Mouse (Mus musculus): ENCODE measurements at regions not wholly inside any gene's neighbourhood (a gene's known extent, or its start where the extent isn't known, plus 50 kb on each side); places are given as distances from the start of the nearest gene placed in this dataset.

GRCm38 (mm10) chr6:31323228-31324190, 75.0 kb upstream of the Mkln1 start:
- TF ChIP-seq CTCF (IDR thresholded peaks at IDR 0.05; ENCODE audit: low read depth) = no peak
- Histone ChIP-seq H3K4me3 (replicated peaks; ENCODE audit: low read depth, low read length) (no peak overlapping the region), H3K9ac (ENCODE audit: low read depth, low read length) (no peak overlapping the region), H3K4me1 (replicated peaks; ENCODE audit: insufficient read depth, low read length) (0 out of 2 replicates have a peak, but pooled peaks cover 3% of the 10 kb centered on the region), H3K4me2 (ENCODE audit: low read length) (no peak overlapping the region), H3K36me3 (ENCODE audit: insufficient read depth, low read length) (no peaks in the 10 kb centered on the region), H3K9me3 (replicated peaks; ENCODE audit: low read length) (no peaks in the 10 kb centered on the region), H3K27ac (no peak overlapping the region), H3K27me3 (ENCODE audit: insufficient read depth, low read length) (no peaks in the 10 kb centered on the region)
- DNase-seq (ENCODE audit: low spot score) (no peak), ATAC-seq (replicated peaks; ENCODE audit: low FRiP score, low read depth) (no peak)
- 75% methylated on average over 9 of the region's 9 CpGs for WGBS

DNA sequence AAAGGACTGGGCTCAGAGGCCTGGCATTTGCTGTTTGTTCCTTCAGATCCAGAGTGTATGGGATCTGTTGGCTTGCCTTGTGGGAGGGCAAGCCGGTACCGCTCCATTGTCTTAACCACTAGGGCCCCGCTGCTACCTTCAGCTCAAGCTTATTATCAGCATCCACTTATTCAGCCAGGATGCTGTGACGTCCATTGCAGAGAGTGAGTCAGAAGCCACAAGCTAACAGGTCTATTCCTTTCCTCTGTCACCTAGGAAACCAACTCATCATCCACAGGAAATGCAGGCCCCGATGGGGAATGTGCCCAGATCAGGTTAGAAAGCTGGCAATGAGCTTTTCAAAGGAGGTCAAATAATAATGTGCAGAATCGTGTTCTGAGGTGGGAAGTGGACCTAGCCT, 73.8 kb upstream of the Mkln1 start:
- 63% methylated on average over 6 of the region's 6 CpGs for WGBS
- no peak for ATAC-seq (replicated peaks; ENCODE audit: low FRiP score, low read depth)
- H3K4me2 ChIP-seq (ENCODE audit: low read length) = no peak overlapping the region

DNA sequence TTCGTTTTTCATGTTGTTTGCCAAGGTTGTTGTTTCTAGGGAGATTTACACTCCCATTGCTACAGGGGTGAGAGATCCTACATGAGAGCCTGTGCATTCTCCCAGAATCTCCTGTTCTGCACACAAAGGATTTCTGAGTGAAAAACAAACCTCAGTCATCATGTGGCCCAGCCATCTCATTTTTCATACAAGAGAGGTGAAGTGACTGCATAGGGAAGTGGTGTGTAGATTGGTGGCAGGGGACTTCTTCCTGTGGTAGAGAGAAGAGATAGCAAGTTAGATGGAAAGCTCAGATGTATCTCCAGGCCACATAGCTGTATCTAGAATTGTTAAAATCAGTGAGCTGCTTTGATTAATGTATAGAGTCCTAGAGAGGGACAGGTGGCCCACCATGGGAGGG, 72.9 kb upstream of the Mkln1 start:
- H3K4me2 ChIP-seq (ENCODE audit: low read length) = no peak overlapping the region
- DNase-seq (ENCODE audit: low spot score) (no peak), ATAC-seq (replicated peaks; ENCODE audit: low FRiP score, low read depth) (no peak)

More for the DNA sequence above, 73.8 kb upstream of the Mkln1 start:
- no peak for TF ChIP-seq CTCF (IDR thresholded peaks at IDR 0.05; ENCODE audit: low read depth)
- Histone ChIP-seq H3K27ac (no peak overlapping the region), H3K27me3 (ENCODE audit: insufficient read depth, low read length) (no peaks in the 10 kb centered on the region), H3K4me1 (replicated peaks; ENCODE audit: insufficient read depth, low read length) (no peaks in the 10 kb centered on the region), H3K4me3 (replicated peaks; ENCODE audit: low read depth, low read length) (no peak overlapping the region), H3K9me3 (replicated peaks; ENCODE audit: low read length) (no peaks in the 10 kb centered on the region), H3K36me3 (ENCODE audit: insufficient read depth, low read length) (no peaks in the 10 kb centered on the region), H3K9ac (ENCODE audit: low read depth, low read length) (no peak overlapping the region)
- no peak for DNase-seq (ENCODE audit: low spot score)

GRCm38 (mm10) chr6:31330327-31330726, 68.2 kb upstream of the Mkln1 start:
- H3K27ac ChIP-seq = no peak overlapping the region
- no peaks in the 10 kb centered on the region for H3K9me3 ChIP-seq (replicated peaks; ENCODE audit: low read length)
- ATAC-seq (replicated peaks; ENCODE audit: low FRiP score, low read depth) = no peak
- no peak for TF ChIP-seq CTCF (IDR thresholded peaks at IDR 0.05; ENCODE audit: low read depth)
- no peaks in the 10 kb centered on the region for H3K4me1 ChIP-seq (replicated peaks; ENCODE audit: insufficient read depth, low read length)
- H3K4me3 ChIP-seq (replicated peaks; ENCODE audit: low read depth, low read length) = no peak overlapping the region
- no peak for DNase-seq (ENCODE audit: low spot score)
- WGBS = 79% methylated on average over 7 of the region's 7 CpGs
- no peak overlapping the region for H3K4me2 ChIP-seq (ENCODE audit: low read length)
- no peaks in the 10 kb centered on the region for H3K36me3 ChIP-seq (ENCODE audit: insufficient read depth, low read length)
- no peak overlapping the region for H3K9ac ChIP-seq (ENCODE audit: low read depth, low read length)
- H3K27me3 ChIP-seq (ENCODE audit: insufficient read depth, low read length) = no peaks in the 10 kb centered on the region

More for the DNA sequence above, 72.9 kb upstream of the Mkln1 start:
- Histone ChIP-seq H3K9ac (ENCODE audit: low read depth, low read length) (no peak overlapping the region), H3K4me3 (replicated peaks; ENCODE audit: low read depth, low read length) (no peak overlapping the region), H3K4me1 (replicated peaks; ENCODE audit: insufficient read depth, low read length) (no peaks in the 10 kb centered on the region), H3K27me3 (ENCODE audit: insufficient read depth, low read length) (no peaks in the 10 kb centered on the region), H3K36me3 (ENCODE audit: insufficient read depth, low read length) (no peaks in the 10 kb centered on the region), H3K27ac (no peak overlapping the region), H3K9me3 (replicated peaks; ENCODE audit: low read length) (no peaks in the 10 kb centered on the region)
- TF ChIP-seq CTCF (IDR thresholded peaks at IDR 0.05; ENCODE audit: low read depth) = no peak
- WGBS = 46% methylated on average over 1 of the region's 1 CpGs

DNA sequence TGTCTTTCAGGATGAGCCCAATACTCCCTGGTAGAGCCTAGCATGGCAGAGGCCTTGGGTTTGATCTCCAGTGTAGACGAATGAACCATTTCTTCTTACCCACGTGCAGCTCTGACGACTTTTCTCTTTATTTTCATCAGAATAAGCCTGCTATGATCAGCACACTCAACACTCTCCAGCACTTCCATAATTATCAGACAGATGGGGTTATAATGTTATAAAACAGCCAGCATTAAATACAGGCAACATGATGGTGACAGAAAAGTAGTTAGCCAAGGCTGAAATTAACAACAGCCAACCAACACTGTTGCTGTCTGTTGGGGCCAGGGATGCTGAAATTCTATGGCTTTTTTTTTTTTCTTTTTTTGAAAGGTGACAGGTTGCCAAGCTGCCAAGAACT, 67.7 kb upstream of the Mkln1 start:
- H3K4me3 ChIP-seq (replicated peaks; ENCODE audit: low read depth, low read length) = no peak overlapping the region
- H3K27ac ChIP-seq = no peak overlapping the region
- no peak for TF ChIP-seq CTCF (IDR thresholded peaks at IDR 0.05; ENCODE audit: low read depth)
- no peak overlapping the region for H3K4me2 ChIP-seq (ENCODE audit: low read length)
- no peaks in the 10 kb centered on the region for H3K9me3 ChIP-seq (replicated peaks; ENCODE audit: low read length)
- whole genome bisulfite sequencing = 90% methylated on average over 3 of the region's 3 CpGs
- DNase-seq (ENCODE audit: low spot score) (no peak), ATAC-seq (replicated peaks; ENCODE audit: low FRiP score, low read depth) (no peak)
- H3K27me3 ChIP-seq (ENCODE audit: insufficient read depth, low read length) = no peaks in the 10 kb centered on the region
- no peak overlapping the region for H3K9ac ChIP-seq (ENCODE audit: low read depth, low read length)
- H3K4me1 ChIP-seq (replicated peaks; ENCODE audit: insufficient read depth, low read length) = no peaks in the 10 kb centered on the region
- no peaks in the 10 kb centered on the region for H3K36me3 ChIP-seq (ENCODE audit: insufficient read depth, low read length)

DNA sequence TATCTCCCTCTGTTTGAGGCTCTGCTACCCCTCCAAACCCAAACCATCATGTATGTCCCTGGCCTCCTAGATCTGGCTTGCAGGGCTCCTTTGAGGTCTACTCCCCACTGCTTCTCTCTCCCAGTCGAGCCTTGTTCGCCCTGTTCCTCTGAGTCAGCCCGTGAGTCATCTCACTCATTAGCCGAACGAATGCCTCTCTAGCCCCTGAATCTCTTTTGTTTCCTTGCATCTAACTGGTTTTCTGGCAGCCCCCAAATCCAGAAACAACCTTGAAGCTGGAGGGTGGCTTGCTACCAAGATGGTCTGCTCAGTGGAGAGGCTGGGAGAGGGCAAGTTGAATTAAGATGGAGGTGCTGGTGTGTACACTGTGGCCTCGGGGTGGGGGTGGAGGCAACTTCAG, 66.3 kb upstream of the Mkln1 start:
- ATAC-seq (replicated peaks; ENCODE audit: low FRiP score, low read depth) (no peak), DNase-seq (ENCODE audit: low spot score) (no peak)

More for the DNA sequence above, 66.3 kb upstream of the Mkln1 start:
- no peak overlapping the region for H3K9ac ChIP-seq (ENCODE audit: low read depth, low read length)
- H3K9me3 ChIP-seq (replicated peaks; ENCODE audit: low read length) = no peaks in the 10 kb centered on the region
- no peaks in the 10 kb centered on the region for H3K4me1 ChIP-seq (replicated peaks; ENCODE audit: insufficient read depth, low read length)
- H3K4me2 ChIP-seq (ENCODE audit: low read length) = no peak overlapping the region
- no peaks in the 10 kb centered on the region for H3K27me3 ChIP-seq (ENCODE audit: insufficient read depth, low read length)
- 73% methylated on average over 6 of the region's 6 CpGs for WGBS
- H3K4me3 ChIP-seq (replicated peaks; ENCODE audit: low read depth, low read length) = no peak overlapping the region
- no peak overlapping the region for H3K27ac ChIP-seq
- no peaks in the 10 kb centered on the region for H3K36me3 ChIP-seq (ENCODE audit: insufficient read depth, low read length)
- TF ChIP-seq CTCF (IDR thresholded peaks at IDR 0.05; ENCODE audit: low read depth) = no peak

Measured in kidney, postnatal 0 days (tissue).